Mouse (Mus musculus): ENCODE results near the gene Senp3. TPM values are rescaled to one million over a fixed set of nuclear protein-coding genes. Genes with fewer than 3 reads are reported as not detected.
A peak's percentile ranks its signal among the peaks of the same experiment; 100 is the strongest.

The Senp3 gene
- total RNA-seq, 2 experiments from 2014 or later, result 21.9 to 25.4 TPM

GRCm38 (mm10) chr11:69682840-69683533 is 1.1 kb upstream of the Senp3 start:
- DNase-seq (ENCODE audit: low spot score), result peak; percentile 92

- no peak for DNase-seq (ENCODE audit: low spot score)
These were observed 440 bp upstream of the Senp3 start for GRCm38 (mm10) chr11:69682209-69682839.

GRCm38 (mm10) chr11:69680136-69680855 is 1.6 kb downstream of the Senp3 start:
- no peak for DNase-seq (ENCODE audit: low spot score)

- no peak for DNase-seq (ENCODE audit: low spot score)
These were observed 2.7 kb downstream of the Senp3 start for GRCm38 (mm10) chr11:69679144-69679543.

GRCm38 (mm10) chr11:69672211-69672706 is 9.6 kb downstream of the Senp3 start, which contains the start of gene Eif4a1:
TSS of gene Eif4a1 (minus strand) at chr11:69672423.
- DNase-seq (ENCODE audit: low spot score), result peak; percentile 100

GRCm38 (mm10) chr11:69671726-69672124 is 10.2 kb downstream of the Senp3 start:
- DNase-seq (ENCODE audit: low spot score), result no peak

GRCm38 (mm10) chr11:69670786-69671725 is 10.8 kb downstream of the Senp3 start:
- DNase-seq (ENCODE audit: low spot score), result peak; percentile 94

- no peak for DNase-seq (ENCODE audit: low spot score)
These were observed 15.2 kb downstream of the Senp3 start for GRCm38 (mm10) chr11:69666665-69667005.

GRCm38 (mm10) chr11:69665961-69666664 is 15.8 kb downstream of the Senp3 start, which contains the start of gene Cd68:
TSS of gene Cd68 (minus strand) at chr11:69666153.
- no peak for DNase-seq (ENCODE audit: low spot score)

GRCm38 (mm10) chr11:69665457-69665960 is 16.4 kb downstream of the Senp3 start:
- DNase-seq (ENCODE audit: low spot score), result no peak

GRCm38 (mm10) chr11:69664841-69665240 is 17.0 kb downstream of the Senp3 start:
- no peak for DNase-seq (ENCODE audit: low spot score)

GRCm38 (mm10) chr11:69663795-69664194 is 18.1 kb downstream of the Senp3 start:
- peak; percentile 35 for DNase-seq (ENCODE audit: low spot score)

- DNase-seq (ENCODE audit: low spot score), result no peak
These were observed 18.8 kb downstream of the Senp3 start for GRCm38 (mm10) chr11:69662967-69663671.

GRCm38 (mm10) chr11:69662213-69662966 is 19.5 kb downstream of the Senp3 start, which contains the start of gene Mpdu1:
TSS of gene Mpdu1 (minus strand) at chr11:69662642.
- DNase-seq (ENCODE audit: low spot score), result peak; percentile 92

- no peak for DNase-seq (ENCODE audit: low spot score)
These were observed 20.5 kb downstream of the Senp3 start for GRCm38 (mm10) chr11:69661221-69661881.

GRCm38 (mm10) chr11:69657462-69657881 is 24.4 kb downstream of the Senp3 start:
- no peak for DNase-seq (ENCODE audit: low spot score)

- peak; percentile 47 for DNase-seq (ENCODE audit: low spot score)
These were observed 25.0 kb downstream of the Senp3 start for GRCm38 (mm10) chr11:69656617-69657461.
